Comparison of ENCODE assay signal across 9 mouse cellular contexts in genomic region chr13:25024655-25025054, GRCm38 (mm10). TPM values are rescaled to one million over a fixed set of nuclear protein-coding genes. Genes with fewer than 3 reads are reported as not detected.
DNase-seq lines count a peak whose midpoint lies in the region.
"Had no signal": no experiment of that assay in that cellular context is flagged by ENCODE, and none has a peak within 500 bp of the region (broad histone marks: within the 10 kb centered on the region; RNA-seq: fewer than 3 reads in every experiment).

No protein-coding gene starts in this region.

- DNase-seq in adrenal gland, adult 2 months, result peak; percentile 33
- no peak for DNase-seq in adrenal gland, postnatal 4 days (ENCODE audit: low spot score in 2 of 2)
- peak; percentile 44 for DNase-seq in layer of hippocampus, adult 11-12 months (ENCODE audit: low spot score)
- DNase-seq in layer of hippocampus, adult 8-10 months (ENCODE audit: low spot score in 2 of 2), result no peak
- peak; percentile 63 for DNase-seq in A20 (ENCODE audit: low read depth, low spot score)
- peak; percentile 35 for DNase-seq in c-Kit-positive CD71-positive TER-119-positive erythroid progenitor cells, embryonic 14.5 days (ENCODE audit: low spot score)
- peak; percentile 72 for DNase-seq in naive thymus-derived CD4-positive, alpha-beta T cell, adult 2 months (ENCODE audit: low read depth)
- no peak for DNase-seq in urinary bladder, postnatal 10 days (ENCODE audit: low spot score)

RNA-seq across cellular contexts. Expression of gene Mrs2, which starts 4.5 kb away (rescaled TPM):
- 10 to 100 TPM; 56.9 to 78.0 TPM for total RNA-seq in adrenal gland, adult 2 months (2021)
- polyA plus RNA-seq in adrenal gland, adult 2 months (2012; rRNA removed), result 18.4 and 22.6 TPM in 2 replicates
- total RNA-seq in adrenal gland, postnatal 4 days (2021), result 10 to 100 TPM; 57.5 to 74.4 TPM
- 10 to 100 TPM; 47.9 to 75.3 (median 57.4) TPM for total RNA-seq in layer of hippocampus, adult 8-10 months (2022)

RNA-seq across cellular contexts. Expression of gene Dcdc2a, which starts 31.1 kb away (rescaled TPM):
- under 1 TPM; 0.06 to 0.17 TPM for total RNA-seq in adrenal gland, adult 2 months (2021)
- polyA plus RNA-seq in adrenal gland, adult 2 months (2012; rRNA removed), result not detected in 2 replicates
- total RNA-seq in adrenal gland, postnatal 4 days (2021), result 10 to 100 TPM in 1 of 2 experiments, under 1 TPM in 1; 0.79 to 20.8 TPM
- 10 to 100 TPM; 10.3 to 16.6 (median 14.1) TPM for total RNA-seq in layer of hippocampus, adult 8-10 months (2022)
- total RNA-seq: neutrophil, adult 5-6 weeks had no signal

Comparison
In these comparisons a context has a peak if more than half of its experiments do, and no peak if none do; other contexts are left out.
1. DNase-seq: peak in adrenal gland, adult 2 months (single experiment), layer of hippocampus, adult 11-12 months (single experiment), A20 (single experiment), c-Kit-positive CD71-positive TER-119-positive erythroid progenitor cells, embryonic 14.5 days (single experiment) and naive thymus-derived CD4-positive, alpha-beta T cell, adult 2 months (single experiment); none in adrenal gland, postnatal 4 days (0 of 2), layer of hippocampus, adult 8-10 months (0 of 2) and urinary bladder, postnatal 10 days (single experiment).